Mouse (Mus musculus) megakaryocyte, adult 5-6 weeks (primary cell): Measurements from ENCODE around the gene Tmem255b. TPM values are rescaled to one million over a fixed set of nuclear protein-coding genes. Genes with fewer than 3 reads are reported as not detected.

Experiments
- ATAC-seq: 2 replicates; pipeline ENCODE4 v1.8.0; 2016; ENCODE audit warnings: mild to moderate bottlenecking, inconsistent platforms; ENCODE audit not compliant: poor library complexity, severe bottlenecking
- total RNA-seq, 2 experiments: library from RNA; stranded (forward) in 1 of 2; stranded (reverse) in 1 of 2; fragments of 153-499, 151-499 nt in 1 of 2; fragments of 221-1000, 200-1000 nt in 1 of 2; gene quantifications; 2 replicates each; pipeline versions ENCODE4 v1.2.3 to v1.2.4; 2015 to 2017

The Tmem255b gene
- total RNA-seq, 2 experiments from 2014 or later = not detected

DNA sequence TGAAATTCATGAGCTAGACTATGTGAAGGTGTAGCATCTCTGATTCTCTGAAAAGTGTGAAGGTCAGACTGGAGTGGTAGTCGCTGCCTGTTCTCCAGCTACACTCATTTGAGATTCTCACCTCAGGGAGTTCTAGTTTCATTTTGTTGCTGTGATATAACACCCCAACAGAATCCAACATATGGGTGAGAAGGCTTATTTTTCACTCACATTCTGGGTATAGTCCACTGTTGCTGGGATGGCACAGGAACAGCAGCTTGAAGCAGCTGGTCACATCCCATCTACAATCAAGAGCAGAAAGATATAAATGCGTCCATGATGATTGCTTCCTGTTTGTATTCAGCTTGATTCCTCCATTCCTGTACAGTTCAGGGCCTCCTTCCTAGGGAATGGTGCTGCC is 7.2 kb downstream of the Tmem255b start:
- ATAC-seq = no peak

DNA sequence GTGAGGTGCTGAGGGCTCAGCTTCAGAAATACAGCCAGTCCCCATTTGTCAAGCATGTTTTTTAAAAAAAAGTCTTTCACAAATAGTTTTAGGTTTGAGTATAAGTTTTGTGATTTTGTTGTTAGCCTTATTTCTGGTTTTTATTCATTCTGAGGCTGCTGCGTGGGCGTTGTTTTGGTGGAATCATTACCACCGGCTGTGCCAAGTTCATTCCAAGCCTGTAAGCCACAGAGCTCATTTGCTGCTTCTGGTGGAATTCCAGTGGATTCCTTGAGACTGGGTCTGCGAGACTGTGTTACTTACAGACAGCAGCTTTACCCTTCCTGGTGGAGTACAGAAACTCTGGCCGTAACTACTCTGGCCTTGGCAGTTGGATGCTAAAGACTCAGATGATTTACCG is 11.5 kb downstream of the Tmem255b start:
- no peak for ATAC-seq

DNA sequence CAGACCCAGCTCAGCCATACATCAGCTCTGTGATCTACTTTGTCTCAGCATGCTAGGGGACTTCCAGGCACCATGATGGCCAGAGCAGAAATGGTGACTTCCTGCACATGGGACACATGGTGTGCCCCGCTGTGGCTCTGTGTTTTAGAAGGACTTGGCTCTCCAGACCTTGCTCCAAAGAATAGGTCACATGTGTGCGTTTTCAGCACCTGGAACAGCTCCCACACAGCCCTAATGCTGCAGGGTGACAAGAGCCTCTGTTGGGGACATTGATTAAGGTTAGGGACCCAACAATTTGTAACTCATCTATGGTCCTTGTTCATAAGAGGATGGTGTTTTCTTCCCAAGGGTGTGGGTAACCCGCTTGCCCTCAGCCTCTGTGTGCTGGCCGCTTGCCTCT is 13.2 kb downstream of the Tmem255b start:
- ATAC-seq = no peak

DNA sequence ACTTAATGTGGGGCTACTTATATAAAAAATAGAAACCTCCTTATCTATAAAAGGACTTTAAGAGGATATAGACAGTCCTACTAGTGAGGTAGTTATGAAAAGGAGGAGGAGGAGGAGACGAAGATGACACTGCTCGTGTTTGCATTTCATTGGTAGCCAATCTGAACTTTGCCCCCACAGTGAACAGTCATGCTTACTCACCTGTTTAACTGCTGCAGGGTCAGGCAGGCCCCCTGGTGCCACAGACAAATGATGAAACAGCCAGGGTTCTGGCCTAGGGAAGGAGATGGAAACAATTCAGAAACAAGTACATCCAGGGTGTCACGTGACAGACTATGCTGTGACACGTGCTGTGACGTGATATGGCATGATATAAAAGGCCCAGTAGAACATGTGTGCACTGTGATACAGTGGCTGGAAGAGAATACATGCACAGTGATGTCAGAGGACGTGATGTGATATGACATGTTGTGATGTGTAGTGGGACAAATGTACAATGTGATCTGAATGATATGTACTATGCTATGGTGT is 16.8 kb downstream of the Tmem255b start:
- no peak for ATAC-seq

DNA sequence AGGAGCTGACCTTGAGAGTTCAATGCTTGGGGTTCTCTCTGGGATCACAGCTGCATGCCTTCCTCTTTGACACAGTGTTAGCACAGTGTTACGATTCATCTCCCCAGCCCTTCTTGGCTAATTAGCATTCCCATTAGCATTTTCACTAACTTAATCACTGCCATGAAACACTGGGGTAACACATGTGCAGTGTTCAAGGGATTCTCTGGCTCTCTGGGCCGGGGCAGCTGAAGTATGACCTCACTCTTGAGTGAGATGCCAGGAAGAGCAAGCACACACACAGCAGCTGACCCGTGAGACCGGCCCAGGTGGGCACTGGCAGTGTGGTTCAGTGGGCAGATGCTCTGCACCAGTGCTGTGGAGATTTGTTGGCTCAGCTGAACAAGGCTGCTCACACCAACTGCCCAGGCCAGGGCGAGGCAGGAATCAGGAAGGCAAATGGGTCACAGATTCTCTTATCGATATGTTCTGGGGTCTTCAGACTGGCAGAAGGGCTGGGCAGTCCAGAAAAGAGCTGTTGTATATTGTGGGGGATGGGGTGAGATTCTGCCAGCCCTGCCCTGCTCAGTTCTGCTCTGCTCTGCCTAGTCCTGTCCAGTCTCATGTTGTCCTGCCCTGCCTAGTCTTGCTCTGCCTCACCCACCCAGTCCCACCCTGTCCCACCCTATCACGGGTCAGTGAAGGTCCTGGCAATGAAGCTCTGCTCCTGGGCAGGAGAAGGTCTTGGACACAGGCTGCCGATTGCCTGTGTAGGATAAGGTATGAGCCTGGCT is 19.5 kb downstream of the Tmem255b start:
- ATAC-seq = no peak

DNA sequence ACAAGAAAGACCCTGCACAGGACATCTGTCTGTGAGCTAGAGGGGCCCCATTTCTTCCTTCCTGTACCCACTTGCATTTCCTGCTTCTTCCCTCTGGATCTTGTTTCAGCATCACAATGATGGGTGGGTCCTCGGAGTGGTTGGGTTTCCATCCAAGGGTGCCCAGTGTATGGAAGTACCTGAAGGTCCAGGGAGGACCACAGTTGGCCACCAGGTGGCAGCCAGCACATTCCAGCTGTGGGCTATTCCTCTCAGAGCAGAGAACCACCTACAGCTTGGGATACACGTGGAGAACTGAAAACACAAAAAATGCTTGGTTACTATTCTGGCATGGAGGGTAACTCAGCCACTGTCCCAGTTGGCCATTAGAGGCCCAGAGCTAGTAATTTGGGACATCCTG is 20.3 kb downstream of the Tmem255b start:
- ATAC-seq = no peak

DNA sequence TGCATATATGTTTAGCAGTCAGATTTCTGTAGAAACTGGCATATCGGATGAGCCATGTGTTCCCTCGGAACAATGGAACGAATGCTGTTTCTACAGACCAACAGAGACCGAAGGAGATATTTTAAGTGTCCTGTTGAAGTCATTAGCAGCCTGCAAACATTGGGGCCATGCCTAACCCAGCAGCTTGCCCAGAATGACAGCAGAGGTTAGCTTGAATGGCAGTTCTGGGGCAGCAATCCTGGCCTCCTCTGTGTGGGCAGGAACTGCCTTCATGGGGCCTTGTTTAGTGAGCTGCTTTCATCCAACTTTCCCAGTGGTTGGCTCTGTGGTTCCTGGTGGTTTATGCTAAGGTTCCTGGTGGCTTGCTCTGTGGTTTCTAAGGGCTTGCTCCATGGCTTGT is 24.4 kb downstream of the Tmem255b start:
- no peak for ATAC-seq

DNA sequence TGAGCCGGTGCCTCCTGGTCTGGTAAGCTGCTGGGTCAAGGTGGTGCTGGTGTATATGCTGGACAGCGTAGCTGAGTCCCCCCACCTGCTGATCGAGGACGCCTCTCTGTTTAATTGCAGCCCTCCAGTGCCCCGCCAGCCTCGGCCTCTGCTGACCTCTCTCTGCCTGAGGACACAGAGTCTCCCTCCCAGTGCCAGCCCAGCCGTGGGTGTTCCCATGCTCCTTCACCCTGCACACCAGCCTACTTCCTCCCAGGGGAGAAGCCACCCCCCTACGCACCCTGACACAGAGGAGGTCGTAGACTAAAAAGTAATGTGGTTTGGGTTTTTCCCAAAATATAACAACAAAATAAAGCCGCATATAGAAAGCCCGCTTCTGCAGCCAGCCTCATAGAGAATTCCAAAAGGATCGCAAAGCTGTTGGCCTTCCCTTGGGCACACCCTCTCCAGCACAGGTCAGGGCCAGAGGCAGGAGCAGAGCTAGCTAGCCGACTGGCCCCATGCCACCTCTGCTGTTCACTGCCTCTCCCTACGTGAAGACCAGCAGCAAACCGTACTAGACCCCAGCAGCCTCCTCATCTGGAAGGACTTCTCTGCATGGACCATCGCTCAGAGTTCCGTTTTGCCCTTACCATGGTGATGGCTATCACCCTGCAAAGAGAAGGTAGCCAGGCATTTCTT is 26.2 kb downstream of the Tmem255b start:
- ATAC-seq = no peak

DNA sequence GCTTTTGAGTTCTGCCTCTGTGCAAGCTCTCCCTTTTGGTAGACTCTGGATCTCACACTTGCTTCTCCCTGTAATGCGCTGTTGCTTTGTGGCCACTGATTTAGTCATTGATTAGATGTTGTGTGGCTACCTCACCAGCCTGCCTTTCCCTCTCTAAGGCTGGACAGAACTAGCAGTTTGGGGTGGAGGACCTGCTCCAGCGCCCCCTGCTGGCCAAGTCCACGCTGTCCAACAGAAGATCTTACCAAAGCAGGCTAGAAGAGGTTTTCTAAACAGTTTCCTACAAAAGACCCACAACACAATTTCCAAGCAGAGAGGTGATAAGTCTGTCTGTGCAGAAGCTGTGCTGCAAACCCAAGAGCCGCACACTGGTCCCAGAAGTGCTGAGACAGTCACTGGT is 26.9 kb downstream of the Tmem255b start:
- no peak for ATAC-seq

DNA sequence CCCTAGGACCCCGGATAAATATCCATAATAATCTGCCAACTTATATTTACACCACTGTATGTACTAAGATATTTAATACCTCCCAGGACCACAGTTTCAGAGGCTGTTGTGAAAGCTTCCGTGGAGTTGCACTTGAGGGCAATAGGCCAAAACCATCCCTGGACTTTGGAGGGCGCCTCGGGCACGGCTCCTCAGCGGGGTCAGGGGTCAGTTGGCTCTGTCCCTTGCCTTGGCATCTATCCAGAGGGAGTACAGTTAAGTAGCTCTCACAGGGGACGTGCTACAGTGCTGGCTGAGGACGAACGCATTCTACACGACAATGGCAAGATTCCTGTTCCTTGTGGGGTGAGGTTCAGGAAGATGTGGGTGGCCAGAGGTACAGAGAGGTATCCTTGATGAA is 27.4 kb downstream of the Tmem255b start:
- no peak for ATAC-seq

DNA sequence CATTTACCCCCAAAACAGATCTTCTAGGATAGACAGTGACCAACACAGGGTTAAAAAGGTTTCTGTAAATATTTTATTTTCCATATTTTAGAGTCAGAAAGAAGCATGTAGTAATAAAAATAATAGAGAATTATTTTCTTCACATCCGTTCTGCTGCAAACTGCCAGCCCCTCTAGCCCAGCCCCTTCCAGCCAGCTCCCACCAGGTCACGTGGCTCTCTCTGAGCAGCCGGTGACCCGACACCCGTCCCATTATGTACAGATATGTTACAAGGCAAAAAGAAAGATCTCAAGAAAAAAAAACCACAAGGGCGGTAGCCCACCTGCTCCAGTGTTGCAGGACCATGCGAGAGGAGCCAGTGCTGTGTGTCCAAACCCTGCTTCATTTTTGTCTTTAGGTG is 30.3 kb downstream of the Tmem255b start:
- no peak for ATAC-seq

DNA sequence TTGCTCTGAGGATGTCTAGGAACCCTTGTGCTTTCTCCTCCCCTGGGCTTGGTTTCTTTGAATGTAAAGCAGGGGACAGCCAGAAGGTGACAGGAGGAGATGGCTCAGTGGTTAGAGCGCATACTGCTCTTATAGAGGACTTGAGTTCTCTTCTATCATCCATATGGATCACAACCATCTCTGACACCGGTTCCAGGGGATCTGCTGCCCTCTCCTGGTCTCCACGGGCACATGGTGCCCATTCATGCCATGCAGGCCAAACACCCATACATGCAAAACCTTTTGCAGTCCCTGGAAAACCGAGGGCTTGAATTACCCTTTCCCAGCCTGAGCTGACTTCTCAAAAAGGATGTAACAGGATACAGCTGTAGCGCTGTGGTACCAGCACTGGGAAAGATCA is 32.0 kb downstream of the Tmem255b start:
- ATAC-seq = no peak

DNA sequence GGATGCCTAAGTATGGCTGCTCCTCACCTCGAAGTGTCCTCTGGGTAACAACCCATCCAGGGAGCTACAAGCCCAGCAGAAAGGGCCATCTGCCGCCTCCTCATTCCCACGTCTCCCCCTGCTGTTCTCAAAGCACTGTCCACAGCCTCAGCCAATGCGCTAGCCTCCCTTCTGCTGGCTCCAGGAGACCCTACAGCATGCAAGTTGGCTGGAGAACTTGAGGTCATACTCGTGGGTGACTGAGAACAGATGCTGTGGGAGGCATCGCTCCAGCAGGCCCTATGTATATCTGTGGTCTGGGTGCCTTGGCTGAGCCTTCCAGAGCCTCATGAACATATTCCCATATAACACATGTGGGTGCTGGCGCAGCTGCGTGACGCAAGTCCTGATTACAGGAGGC is 33.7 kb downstream of the Tmem255b start:
- no peak for ATAC-seq

DNA sequence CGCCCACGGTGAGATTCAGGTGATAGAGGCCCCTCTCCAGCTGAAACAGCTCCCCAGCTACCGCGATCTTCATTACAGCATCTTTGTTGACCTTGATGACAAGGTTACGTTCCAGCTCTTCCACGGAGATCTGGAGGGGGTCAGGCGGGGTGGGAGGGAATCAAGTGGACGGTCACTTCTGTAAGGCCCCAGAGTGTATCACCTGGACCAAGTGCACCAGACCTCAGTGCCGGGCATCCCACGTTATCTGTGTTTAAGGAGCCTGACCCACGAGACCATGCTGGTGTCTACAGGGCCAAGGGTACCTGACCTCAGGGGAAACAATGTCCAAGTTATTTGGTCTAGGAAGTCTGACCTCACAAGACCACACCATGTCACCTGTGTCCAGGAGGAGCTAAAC is 36.5 kb downstream of the Tmem255b start:
- no peak for ATAC-seq

DNA sequence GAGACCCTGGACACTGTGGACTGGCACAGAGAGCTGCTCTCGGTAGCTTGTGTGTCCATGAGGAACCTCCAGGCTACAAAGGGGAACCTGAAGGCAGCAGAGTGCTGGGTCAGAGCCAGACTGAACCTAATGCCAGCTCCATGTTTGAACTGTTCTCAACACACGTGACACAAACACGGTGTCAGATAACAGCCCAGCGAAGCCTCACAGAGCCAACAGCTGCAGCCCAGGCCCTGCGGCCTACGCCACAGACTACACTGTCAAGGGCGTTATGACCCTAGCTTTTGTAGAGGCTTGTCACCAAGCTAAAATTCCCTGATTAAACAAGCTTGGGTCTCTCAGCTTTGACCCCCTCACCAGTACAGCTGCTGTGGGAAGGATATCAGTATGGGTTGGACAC is 37.3 kb downstream of the Tmem255b start:
- no peak for ATAC-seq

DNA sequence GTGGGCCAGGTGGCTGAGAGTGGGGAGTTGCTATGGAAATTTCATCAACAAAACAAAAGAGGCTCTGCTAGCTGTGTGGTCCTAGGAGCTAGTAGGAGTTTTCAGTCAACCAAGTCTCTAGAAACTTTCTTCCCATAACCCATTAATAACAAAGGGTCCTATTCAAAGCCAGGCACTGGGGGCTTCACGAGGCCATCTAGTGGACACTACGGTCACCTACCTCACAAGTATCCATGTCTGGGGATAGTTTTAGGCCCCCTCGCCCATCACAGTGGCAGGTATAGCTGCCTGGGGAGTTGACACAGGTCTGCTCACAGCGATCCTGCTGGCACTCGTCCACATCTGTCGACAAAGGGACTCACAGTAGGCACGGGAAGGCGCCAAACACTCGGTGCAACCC is 40.9 kb downstream of the Tmem255b start:
- ATAC-seq = no peak

DNA sequence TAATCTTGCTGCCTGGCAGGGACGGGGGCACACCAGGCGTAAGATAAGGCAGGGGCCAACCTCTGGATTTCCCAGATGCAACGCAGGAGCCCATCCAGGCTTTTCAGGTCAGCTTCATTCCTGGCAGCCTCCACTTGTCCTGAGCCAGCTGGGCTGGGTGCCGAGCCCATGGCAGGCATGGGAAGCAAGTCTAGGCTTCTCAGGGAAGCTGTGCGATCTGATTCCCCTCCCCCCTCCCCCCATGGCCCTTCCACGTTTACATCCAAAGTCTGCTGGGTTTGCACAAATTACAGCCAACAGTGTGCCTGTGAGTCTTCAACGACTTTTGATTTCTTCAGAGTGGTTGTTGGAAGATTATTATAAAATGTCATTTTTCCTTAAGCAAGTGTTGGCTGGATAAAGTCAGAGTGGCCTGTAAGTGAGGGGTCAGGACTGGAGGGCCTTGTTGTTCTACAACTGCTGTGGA is 46.1 kb downstream of the Tmem255b start:
- ATAC-seq = no peak

DNA sequence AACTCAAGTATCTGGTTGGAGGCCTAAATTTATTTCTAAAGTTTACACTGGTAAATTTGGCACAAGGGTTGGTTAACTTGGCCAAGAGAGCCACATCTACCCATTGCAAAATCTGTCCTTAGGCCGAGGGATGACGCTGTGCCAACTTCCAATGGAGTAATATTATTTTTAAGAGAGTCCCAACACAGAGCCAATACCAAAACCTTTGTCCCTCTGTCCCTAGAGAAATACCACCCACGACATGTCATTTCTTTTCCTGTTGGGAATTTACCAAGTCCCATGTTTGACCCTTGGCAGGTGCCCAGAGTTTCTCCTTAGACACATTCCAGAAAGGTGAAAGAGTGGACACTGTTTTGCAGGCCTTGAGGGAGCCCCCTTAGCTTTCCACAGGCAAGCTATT is 46.6 kb downstream of the Tmem255b start:
- no peak for ATAC-seq

DNA sequence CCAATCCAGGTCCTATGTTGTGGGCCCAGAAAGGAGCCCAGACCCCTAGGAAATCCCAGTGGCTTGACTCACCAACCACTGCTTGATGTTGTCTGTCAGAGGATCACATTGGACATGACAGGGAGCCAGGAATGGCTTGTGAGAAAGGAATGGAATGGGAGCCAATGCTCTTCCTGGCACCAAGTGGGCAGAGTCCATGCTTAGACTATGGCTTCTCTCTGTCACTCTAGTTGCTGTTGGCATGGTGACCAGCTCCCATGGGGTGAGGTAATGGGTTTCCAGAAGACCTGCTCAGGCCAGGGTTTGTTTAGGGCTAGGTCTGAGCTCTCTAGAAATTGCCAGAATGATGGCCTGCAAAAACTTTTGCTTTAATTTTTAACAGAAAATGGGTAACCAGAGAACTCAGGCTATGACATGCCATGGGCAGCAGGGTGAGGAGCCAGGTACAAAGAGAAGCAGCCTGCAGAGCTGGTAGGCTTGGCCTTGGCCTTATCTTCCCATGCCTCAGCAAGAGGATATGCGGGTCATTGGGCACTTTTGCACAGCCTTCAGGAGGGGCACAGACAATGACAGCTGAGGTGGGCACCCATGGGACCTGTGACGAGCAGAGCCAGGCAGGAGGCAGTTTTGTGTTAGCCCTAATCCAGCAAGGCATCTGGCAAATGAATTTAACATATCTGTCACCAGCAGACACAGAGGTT is 47.3 kb downstream of the Tmem255b start:
- ATAC-seq = no peak

DNA sequence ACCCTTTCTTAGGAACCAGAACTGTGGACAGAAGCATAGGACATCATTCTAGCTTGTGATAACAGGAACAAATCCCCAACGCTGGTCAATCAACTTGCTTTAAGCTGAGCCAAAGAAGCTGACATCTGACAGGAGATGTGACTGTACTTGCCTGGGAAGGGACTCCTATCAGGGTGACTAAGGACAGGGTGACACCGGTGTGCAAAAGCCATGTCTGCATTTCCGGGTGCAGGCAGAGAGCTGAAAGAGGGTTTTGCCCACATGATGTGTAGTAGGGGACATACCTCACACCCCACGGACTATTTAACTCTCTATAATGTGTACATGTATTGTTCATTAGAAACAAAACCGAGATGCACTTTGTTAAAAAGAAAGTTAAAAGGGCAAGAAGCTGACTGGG is 48.2 kb downstream of the Tmem255b start:
- ATAC-seq = no peak

DNA sequence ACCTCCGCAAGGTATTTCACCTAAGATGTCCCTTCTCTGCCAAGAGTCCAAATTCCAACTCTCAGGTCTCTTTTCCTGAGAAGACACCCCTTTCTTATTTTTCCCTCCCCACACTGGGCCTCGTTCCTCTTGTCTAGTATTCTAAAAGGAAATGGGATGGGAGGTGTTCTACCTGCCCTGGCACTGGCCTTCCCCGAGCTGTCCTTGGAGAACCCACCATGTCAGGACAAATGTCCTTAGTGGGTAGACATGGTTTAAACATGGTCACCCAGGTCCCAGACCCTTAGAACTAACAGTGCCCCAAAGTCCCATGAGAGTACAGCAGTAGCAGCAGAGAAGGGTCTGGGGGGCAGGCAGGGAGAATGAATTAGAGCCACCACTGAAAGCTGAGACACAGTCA is 54.4 kb downstream of the Tmem255b start:
- no peak for ATAC-seq
